Mouse (Mus musculus): ENCODE results near the gene Usp6nl.

Gene Usp6nl

DNA sequence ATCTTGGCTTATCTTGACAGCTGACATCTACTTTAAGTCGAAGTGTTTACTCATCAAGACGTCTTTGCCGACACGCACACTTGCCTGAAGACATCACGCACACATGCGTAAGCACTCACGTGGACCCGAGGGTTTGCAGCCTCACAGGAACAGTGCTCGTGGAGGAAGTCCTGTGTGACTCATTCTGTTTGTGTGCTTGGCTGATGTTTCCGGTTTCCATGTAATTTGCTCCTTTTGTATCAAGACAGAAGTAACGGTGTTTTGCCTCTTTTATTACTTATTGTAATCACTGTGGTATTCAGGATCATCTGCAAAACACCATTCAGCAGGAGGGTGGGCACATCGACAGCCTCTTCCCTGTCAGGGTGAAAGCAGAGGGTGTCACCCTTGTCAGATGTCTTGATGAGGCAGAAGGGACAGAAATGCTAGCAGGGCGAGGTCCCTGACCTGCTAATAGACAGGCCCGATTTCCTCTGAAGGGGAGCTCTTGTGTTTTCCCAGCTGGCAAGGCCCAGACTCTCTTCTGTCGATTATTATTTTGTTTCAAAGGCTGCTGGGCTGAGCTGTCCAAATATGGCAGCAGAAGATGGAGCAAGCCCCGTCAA, 156.0 kb downstream of the Usp6nl start:
- no peak for DNase-seq

DNA sequence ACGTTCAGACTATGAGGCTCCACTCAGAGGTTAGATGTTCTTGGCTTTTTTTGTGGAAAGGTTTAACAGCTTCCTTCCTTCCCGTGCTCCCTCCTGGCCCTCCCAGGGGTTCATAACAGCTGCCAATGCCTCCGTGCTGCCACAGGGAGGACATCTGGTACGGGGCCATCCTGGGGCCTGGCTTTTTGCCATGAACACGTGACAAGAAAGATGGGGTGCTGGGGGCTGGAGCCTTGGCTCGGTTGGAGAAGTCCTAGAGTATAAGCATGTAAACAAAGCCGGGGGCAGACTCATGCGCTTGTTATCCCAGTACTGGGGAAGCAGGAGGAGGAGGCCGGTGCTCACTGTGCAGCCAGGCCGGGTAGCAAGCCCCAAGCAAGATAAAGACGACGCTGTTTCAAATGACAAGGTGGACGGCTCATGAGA, 156.5 kb downstream of the Usp6nl start:
- no peak for DNase-seq

DNA sequence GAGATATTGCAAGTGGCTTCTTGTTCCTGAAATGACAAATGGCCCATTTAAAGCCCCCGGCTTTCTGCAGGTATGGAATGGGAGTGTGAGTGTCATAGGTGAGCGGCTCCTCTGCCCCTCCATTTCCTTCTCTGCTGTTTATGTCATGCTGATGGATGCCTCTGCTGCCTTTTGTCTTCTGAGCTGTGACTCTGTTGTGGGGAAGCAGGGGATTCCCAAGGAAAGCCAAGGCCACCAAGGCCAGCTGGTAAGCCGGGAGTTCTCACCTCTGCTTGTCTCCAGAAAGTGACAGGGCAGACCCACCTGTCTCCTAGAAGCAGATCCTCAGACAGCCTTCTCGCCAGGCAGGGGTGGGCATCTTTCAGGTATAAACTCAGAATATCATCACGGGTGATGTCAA, 157.2 kb downstream of the Usp6nl start:
- DNase-seq = no peak

DNA sequence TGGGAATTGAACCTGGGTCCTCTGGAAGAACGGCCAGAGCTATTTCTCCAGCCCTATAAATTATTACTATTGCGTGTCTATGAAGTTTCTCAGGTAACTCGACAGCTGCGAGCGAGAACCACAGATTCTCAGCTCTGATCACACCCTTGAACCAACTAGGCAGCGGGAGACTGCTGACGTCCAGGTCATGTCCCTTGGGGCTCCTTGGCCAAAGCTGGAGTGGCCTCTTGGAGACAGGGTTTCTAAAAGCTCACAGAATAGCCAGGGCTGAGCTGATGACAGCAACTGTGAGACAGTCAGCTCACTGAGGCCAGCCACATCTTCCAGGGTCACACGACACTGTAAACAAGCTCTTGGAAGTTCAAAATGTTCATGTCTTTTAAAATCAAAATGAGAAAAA, 159.5 kb downstream of the Usp6nl start:
- DNase-seq = no peak

DNA sequence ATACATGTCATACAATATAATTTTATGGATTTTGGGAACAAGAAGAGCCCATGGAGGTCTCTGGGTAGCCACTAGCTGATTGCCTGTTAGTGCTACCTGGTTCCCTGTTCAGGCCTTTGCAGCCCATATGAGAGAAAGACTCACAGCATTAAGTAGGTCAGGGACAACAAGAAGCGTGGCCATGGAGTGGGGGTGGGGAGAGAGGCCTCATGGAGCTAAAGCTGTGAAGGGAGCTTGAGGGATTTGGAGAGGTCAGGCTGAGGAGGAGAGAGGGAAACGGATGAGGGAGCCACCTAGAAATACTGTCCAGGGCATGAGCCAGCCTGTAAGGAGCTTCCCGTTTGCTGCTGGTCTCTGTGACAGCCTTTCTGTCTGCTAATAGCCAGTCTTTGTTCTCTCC, 159.9 kb downstream of the Usp6nl start:
- DNase-seq = no peak

DNA sequence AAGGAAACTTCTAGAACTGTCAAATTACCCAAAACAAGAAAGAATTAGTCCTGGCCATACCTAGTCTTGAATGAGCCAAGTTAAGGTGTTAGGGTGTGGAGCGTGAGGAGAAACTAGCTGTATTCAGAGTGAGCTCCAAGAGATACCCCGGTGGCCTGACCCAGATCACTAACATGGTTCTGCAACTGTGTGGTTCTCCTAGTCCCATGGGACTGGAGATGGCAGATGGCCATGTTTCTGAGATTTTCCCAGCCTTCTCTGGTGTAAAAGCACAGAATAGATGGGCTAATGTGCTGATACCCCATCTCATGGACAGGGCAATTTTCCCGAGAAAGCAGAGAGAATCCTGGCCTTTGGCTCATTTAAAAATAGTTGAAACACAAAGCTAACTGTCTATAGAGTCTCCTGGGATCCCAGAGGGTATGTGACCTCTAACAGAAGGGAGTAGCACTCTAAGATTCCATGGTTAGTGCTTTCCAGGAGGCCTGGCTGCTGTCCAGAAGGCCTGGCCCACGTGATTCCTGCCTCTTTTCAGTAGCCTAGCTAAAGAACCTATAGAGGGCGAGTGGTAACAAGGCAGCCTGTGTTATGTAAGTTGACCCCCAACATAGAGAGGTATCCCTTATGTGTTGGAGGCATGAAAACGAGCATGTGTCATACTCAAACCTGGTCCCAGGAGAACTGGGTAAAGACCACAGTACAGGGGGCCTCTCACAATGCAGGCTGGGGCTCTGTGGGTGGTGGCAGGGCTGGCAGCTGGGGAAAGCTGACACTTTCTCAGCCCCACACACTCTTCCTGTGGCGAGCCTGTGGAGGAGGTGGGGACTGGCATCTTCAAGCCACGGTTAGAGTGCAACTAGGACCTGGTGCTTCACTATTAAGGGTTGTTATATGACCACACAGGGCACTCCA, 160.9 kb downstream of the Usp6nl start:
- no peak for DNase-seq

DNA sequence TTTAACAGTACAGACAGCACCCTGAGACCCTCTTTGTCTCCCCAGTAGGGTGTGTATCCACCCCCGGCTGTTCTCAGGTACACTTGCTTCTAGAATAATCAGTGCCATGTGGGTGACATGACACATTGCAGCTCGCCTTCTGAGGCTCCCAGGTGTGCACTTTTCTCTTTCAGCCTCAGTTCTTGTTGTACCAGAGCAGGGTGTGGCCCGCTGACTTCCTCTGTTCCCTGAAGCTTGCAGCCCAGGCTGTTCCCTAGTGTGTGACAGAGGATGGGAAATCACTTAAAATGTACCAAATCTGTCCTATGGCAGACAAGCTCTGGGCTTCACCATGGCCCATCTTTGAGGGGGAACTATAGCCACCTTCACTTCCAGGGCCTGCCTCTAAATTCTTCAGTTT, 161.7 kb downstream of the Usp6nl start:
- no peak for DNase-seq

DNA sequence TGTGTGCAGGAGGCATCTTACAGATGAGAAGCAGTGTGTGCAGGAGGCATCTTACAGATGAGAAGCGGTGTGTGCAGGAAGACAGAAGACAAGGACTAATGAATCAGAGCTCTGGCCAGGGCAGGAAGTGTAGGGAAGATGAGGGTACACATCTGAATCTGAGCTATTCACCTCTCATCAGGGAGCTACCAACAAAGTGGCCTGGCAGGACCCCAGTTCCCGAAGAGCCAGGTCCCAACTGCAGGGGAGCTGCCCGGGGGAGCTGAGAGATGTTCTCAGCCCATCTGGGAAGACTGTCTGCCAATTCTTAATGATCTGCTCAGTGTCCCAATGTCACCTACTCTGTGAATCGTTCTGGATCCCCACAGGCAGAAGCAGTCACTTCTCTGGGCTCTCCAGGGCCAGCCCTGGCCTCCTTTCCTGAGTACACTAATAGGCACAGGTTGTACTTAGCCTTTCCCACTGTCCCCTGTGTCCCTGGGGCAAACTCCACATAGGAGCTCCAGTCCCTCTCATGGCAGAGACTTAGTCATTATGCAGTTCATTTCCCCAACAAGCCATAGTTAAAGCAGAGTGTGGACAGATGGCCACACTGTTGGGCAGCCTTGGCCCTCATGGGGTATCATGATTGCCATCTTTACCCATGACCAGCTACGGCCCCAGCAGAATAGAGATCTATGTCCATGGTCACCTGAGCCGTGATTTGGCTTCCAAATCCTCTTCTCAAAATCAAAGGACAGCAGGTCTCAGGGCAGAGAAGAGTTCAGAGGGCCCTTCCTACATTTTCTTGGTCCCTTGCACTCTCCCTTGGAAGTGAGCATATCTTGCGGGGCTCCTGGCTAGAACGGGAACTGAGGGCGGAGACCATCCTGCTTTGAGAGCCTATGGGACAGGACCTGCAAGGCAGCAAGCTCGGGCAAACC, 165.4 kb downstream of the Usp6nl start:
- no peak for DNase-seq

DNA sequence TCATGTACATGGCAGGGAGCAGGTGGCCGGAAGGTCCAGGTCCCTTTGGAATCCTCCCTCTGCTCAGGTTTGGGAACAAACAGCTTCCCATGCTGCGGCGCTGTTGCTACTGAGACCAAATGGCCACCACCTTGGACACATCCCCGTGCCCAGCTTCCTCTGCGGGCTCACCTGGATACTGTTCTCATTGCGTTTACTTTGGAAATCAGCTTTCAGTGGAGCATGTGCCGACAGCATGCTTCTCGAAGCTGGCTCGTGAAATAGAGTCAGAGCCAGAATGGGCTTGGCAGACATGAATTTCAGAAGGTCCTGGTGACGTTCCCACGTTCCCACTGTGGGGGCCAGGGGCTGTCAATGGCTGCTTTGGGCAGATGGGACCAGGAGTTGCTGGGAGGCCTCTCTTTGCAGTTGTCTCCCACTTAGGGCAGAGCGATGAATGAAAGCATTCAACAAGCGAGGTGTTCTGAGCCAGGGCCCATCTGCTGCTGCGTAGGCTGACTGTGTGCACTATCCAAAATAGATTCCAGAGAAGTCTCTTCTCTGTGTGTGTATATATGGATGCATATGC, 166.1 kb downstream of the Usp6nl start:
- DNase-seq = no peak

DNA sequence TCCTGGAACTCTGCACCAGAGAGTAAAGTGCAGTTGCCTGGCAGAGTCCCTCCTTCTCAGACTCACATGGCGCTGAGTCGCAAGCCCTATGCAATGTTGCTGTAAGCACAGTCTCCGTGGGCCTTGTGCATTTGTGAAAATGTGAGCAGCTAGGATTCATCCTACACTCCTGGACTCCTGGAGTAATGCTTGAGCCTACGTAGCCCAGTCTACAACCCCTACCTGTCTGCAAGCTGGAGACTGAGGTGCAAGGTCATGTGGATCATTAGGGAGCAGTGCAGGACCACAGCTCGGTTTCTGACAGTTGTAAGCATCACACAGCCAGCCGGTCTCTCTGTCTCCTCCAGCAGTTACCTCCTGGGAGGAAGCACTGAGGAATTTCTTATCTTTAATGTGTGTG, 167.6 kb downstream of the Usp6nl start:
- no peak for DNase-seq

DNA sequence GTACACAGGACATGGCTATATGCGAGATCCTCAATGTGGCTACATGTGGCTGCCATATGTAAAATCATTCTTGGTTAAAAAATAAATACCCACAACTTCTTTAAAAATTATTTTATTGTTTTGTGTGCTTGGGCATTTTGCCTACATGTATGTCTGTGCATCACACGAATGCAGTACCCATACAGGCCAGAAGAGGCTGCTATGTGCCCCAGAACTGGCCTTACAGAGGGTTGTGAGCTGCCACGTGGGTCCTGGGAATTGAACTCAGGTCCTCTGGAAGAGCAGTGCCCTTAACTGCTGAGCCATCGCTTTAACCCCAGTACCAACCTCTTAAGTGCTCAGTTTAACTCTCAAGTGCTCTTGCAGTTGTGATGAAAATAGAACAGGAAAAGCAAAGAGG, 168.4 kb downstream of the Usp6nl start:
- DNase-seq = no peak

DNA sequence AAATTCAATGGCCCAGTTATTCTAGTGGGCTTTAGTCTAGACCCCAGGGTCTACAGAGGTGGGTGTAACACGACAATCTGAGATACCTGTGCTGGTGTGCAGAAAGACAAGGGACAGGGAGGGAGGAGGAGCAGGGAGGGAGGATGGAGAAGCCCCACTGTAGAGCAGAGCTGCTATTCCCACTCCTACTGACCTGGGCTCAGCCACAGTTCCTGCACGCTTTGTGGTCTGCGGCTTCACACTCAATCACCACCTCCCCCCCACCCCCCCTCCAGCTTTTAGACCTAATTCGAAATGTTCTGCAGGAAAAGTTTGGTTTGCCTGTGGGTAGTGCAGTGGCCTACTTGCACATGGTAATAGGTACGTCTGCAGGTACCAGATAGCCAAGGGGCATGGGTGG, 171.4 kb downstream of the Usp6nl start:
- no peak for DNase-seq

Data from right cerebral cortex, postnatal 25 days (tissue).